Mouse (Mus musculus): ENCODE results near the gene Prrg2. TPM values are rescaled to one million over a fixed set of nuclear protein-coding genes. Genes with fewer than 3 reads are reported as not detected.
"Not testable (repeated sequence)": the region's sequence is repeated elsewhere in the genome, so short reads cannot be mapped to it uniquely, and the experiment has no call there.

The Prrg2 gene
- polyA plus RNA-seq, 1 experiment: 3.0 TPM

- Histone ChIP-seq H3K4me1 (ENCODE audit: control insufficient read depth) (peaks cover 42% of the 10 kb centered on the region), H3K9me3 (ENCODE audit: control insufficient read depth, low read length) (no peaks in the 10 kb centered on the region), H3K4me3 (replicated peaks) (no peak overlapping the region), H3K27me3 (ENCODE audit: control insufficient read depth) (no peaks in the 10 kb centered on the region), H3K36me3 (ENCODE audit: control insufficient read depth) (peaks cover 82% of the 10 kb centered on the region)
- TF ChIP-seq GATA1 (IDR thresholded peaks at IDR 0.05; ENCODE audit: low read length) (no peak), TAL1 (IDR thresholded peaks at IDR 0.05; ENCODE audit: low read length) (no peak)
Observed at GRCm38 (mm10) chr7:45030857-45031256, 31.6 kb downstream of the Prrg2 start.

- TF ChIP-seq GATA1 (IDR thresholded peaks at IDR 0.05; ENCODE audit: low read length) (no peak), TAL1 (IDR thresholded peaks at IDR 0.05; ENCODE audit: low read length) (no peak)
- Histone ChIP-seq H3K4me3 (replicated peaks) (no peak overlapping the region), H3K36me3 (ENCODE audit: control insufficient read depth) (peaks cover 74% of the 10 kb centered on the region), H3K27me3 (ENCODE audit: control insufficient read depth) (no peaks in the 10 kb centered on the region), H3K4me1 (ENCODE audit: control insufficient read depth) (peaks cover 51% of the 10 kb centered on the region), H3K9me3 (ENCODE audit: control insufficient read depth, low read length) (no peaks in the 10 kb centered on the region)
Observed at GRCm38 (mm10) chr7:45029995-45030394, 32.5 kb downstream of the Prrg2 start.

GRCm38 (mm10) chr7:45028351-45028750 is 34.1 kb downstream of the Prrg2 start:
- Histone ChIP-seq H3K4me1 (ENCODE audit: control insufficient read depth) (peaks cover 59% of the 10 kb centered on the region), H3K4me3 (replicated peaks) (peak overlapping the region; percentile 34), H3K27me3 (ENCODE audit: control insufficient read depth) (no peaks in the 10 kb centered on the region), H3K36me3 (ENCODE audit: control insufficient read depth) (peaks cover 57% of the 10 kb centered on the region), H3K9me3 (ENCODE audit: control insufficient read depth, low read length) (no peaks in the 10 kb centered on the region)
- TF ChIP-seq TAL1 (IDR thresholded peaks at IDR 0.05; ENCODE audit: low read length) (no peak), GATA1 (IDR thresholded peaks at IDR 0.05; ENCODE audit: low read length) (no peak)

GRCm38 (mm10) chr7:45027761-45028160 is 34.7 kb downstream of the Prrg2 start:
- Histone ChIP-seq H3K9me3 (ENCODE audit: control insufficient read depth, low read length) (no peaks in the 10 kb centered on the region), H3K4me3 (replicated peaks) (no peak overlapping the region), H3K36me3 (ENCODE audit: control insufficient read depth) (peaks cover 53% of the 10 kb centered on the region), H3K27me3 (ENCODE audit: control insufficient read depth) (no peaks in the 10 kb centered on the region), H3K4me1 (ENCODE audit: control insufficient read depth) (peaks cover 59% of the 10 kb centered on the region)
- TF ChIP-seq GATA1 (IDR thresholded peaks at IDR 0.05; ENCODE audit: low read length) (no peak), TAL1 (IDR thresholded peaks at IDR 0.05; ENCODE audit: low read length) (no peak)

GRCm38 (mm10) chr7:45026256-45026655 is 36.2 kb downstream of the Prrg2 start:
- Histone ChIP-seq H3K9me3 (ENCODE audit: control insufficient read depth, low read length) (no peaks in the 10 kb centered on the region), H3K4me1 (ENCODE audit: control insufficient read depth) (peaks cover 59% of the 10 kb centered on the region), H3K27me3 (ENCODE audit: control insufficient read depth) (peaks cover 6% of the 10 kb centered on the region), H3K4me3 (replicated peaks) (no peak overlapping the region), H3K36me3 (ENCODE audit: control insufficient read depth) (peaks cover 43% of the 10 kb centered on the region)
- TF ChIP-seq GATA1 (IDR thresholded peaks at IDR 0.05; ENCODE audit: low read length): no peak
- no peak for TF ChIP-seq TAL1 (IDR thresholded peaks at IDR 0.05; ENCODE audit: low read length)

GRCm38 (mm10) chr7:45025601-45026220 is 36.8 kb downstream of the Prrg2 start:
- H3K36me3 ChIP-seq (ENCODE audit: control insufficient read depth): peaks cover 38% of the 10 kb centered on the region
- TF ChIP-seq GATA1 (IDR thresholded peaks at IDR 0.05; ENCODE audit: low read length): no peak
- TF ChIP-seq TAL1 (IDR thresholded peaks at IDR 0.05; ENCODE audit: low read length): no peak
- H3K27me3 ChIP-seq (ENCODE audit: control insufficient read depth): peaks cover 11% of the 10 kb centered on the region
- peaks cover 57% of the 10 kb centered on the region for H3K4me1 ChIP-seq (ENCODE audit: control insufficient read depth)
- no peaks in the 10 kb centered on the region for H3K9me3 ChIP-seq (ENCODE audit: control insufficient read depth, low read length)
- no peak overlapping the region for H3K4me3 ChIP-seq (replicated peaks)

- Histone ChIP-seq H3K4me3 (replicated peaks) (no peak overlapping the region), H3K36me3 (ENCODE audit: control insufficient read depth) (peaks cover 26% of the 10 kb centered on the region), H3K4me1 (ENCODE audit: control insufficient read depth) (peaks cover 46% of the 10 kb centered on the region), H3K27me3 (ENCODE audit: control insufficient read depth) (peaks cover 23% of the 10 kb centered on the region), H3K9me3 (ENCODE audit: control insufficient read depth, low read length) (no peaks in the 10 kb centered on the region)
- TF ChIP-seq GATA1 (IDR thresholded peaks at IDR 0.05; ENCODE audit: low read length) (no peak), TAL1 (IDR thresholded peaks at IDR 0.05; ENCODE audit: low read length) (no peak)
Observed at GRCm38 (mm10) chr7:45024281-45025248, 37.9 kb downstream of the Prrg2 start.

- not testable (repeated sequence) for H3K9me3 ChIP-seq (ENCODE audit: control insufficient read depth, low read length); H3K4me3 ChIP-seq (replicated peaks)
- H3K4me1 ChIP-seq (ENCODE audit: control insufficient read depth): peaks cover 46% of the 10 kb centered on the region
- peaks cover 20% of the 10 kb centered on the region for H3K36me3 ChIP-seq (ENCODE audit: control insufficient read depth)
- peaks cover 31% of the 10 kb centered on the region for H3K27me3 ChIP-seq (ENCODE audit: control insufficient read depth)
Observed at GRCm38 (mm10) chr7:45023711-45024110, 38.8 kb downstream of the Prrg2 start.

GRCm38 (mm10) chr7:45020225-45020624 is 42.3 kb downstream of the Prrg2 start:
- Histone ChIP-seq H3K27me3 (ENCODE audit: control insufficient read depth) (peaks cover 39% of the 10 kb centered on the region), H3K4me1 (ENCODE audit: control insufficient read depth) (peaks cover 44% of the 10 kb centered on the region), H3K9me3 (ENCODE audit: control insufficient read depth, low read length) (no peaks in the 10 kb centered on the region), H3K36me3 (ENCODE audit: control insufficient read depth) (no peaks in the 10 kb centered on the region), H3K4me3 (replicated peaks) (no peak overlapping the region)
- no peak for TF ChIP-seq TAL1 (IDR thresholded peaks at IDR 0.05; ENCODE audit: low read length)
- no peak for TF ChIP-seq GATA1 (IDR thresholded peaks at IDR 0.05; ENCODE audit: low read length)
